Mouse (Mus musculus) intestine, embryonic 14.5 days (tissue): ENCODE measurements around the gene B3galnt2. TPM values are rescaled to one million over a fixed set of nuclear protein-coding genes. Genes with fewer than 3 reads are reported as not detected.

Experiments
- ATAC-seq: fragments of 200-750 bp; cut with Nextera tagmentation; replicated peaks from 2 replicates; pipeline ENCODE4 v1.8.0; 2017; ENCODE audit warnings: low read depth, moderate number of reproducible peaks, moderate TSS enrichment, moderate library complexity; ENCODE audit not compliant: low FRiP score, low TSS enrichment
- DNase-seq: peaks from one replicate; pipeline ENCODE4 v3.0.0-alpha.2; 2018; ENCODE audit warnings: low spot score
- H3K27ac ChIP-seq: fragments of 300-500 bp; sonication (generic); 2 replicates; pipeline ENCODE4 v1.5.1; 2014; ENCODE audit warnings: low read depth, mild to moderate bottlenecking, control low read depth
- H3K27me3 ChIP-seq: fragments of 300-500 bp; sonication (generic); replicated peaks from 2 replicates; pipeline ENCODE4 v1.6.1; 2014; ENCODE audit warnings: low read length, control low read depth; ENCODE audit not compliant: control insufficient read depth, insufficient read depth
- H3K36me3 ChIP-seq: fragments of 300-500 bp; sonication (generic); 2 replicates; pipeline ENCODE4 v1.6.1; 2014; ENCODE audit warnings: low read length, control low read depth; ENCODE audit not compliant: control insufficient read depth, insufficient read depth
- H3K4me1 ChIP-seq: fragments of 300-500 bp; sonication (generic); replicated peaks from 2 replicates; pipeline ENCODE4 v1.6.1; 2014; ENCODE audit warnings: low read length, control low read depth, mixed read lengths; ENCODE audit not compliant: control insufficient read depth, insufficient read depth
- H3K4me2 ChIP-seq: fragments of 300-500 bp; sonication (generic); 2 replicates; pipeline ENCODE4 v1.6.1; 2014; ENCODE audit warnings: low read length
- H3K4me3 ChIP-seq: fragments of 300-500 bp; sonication (generic); 2 replicates; pipeline ENCODE4 v1.5.1; 2014; ENCODE audit warnings: low read depth, low read length, control low read depth, mixed read lengths
- H3K9ac ChIP-seq: fragments of 300-500 bp; sonication (generic); 2 replicates; pipeline ENCODE4 v1.6.1; 2014; ENCODE audit warnings: mild to moderate bottlenecking, low read length
- H3K9me3 ChIP-seq: fragments of 300-500 bp; sonication (generic); 2 replicates; pipeline ENCODE4 v1.6.1; 2016; ENCODE audit warnings: low read length, control low read depth; ENCODE audit not compliant: control insufficient read depth
- WGBS: fragments of 180-500 bp; shearing (Covaris S2); extraction: QIAGEN DNeasy Blood & Tissue Kit; methylation state at CpG from one replicate; pipeline ENCODE4 v1.1.7; 2014; 5-methylcytosine and 5-hydroxymethylcytosine counted together
- polyA plus RNA-seq: library from polyadenylated mRNA; unstranded; fragments of >200 nt; fragmentation: Nextera tagmentation; extraction: Ambion mirVana; gene quantifications from 2 replicates; pipeline ENCODE4 v1.2.1, GENCODE M21; 2014

B3galnt2 gene
- polyA plus RNA-seq, 1 experiment from 2014 or later, result 38.0 TPM

GRCm38 (mm10) chr13:13993041-13993440 lies 38.8 kb downstream of the B3galnt2 start:
- Histone ChIP-seq H3K4me2 (no peak overlapping the region), H3K27me3 (no peaks in the 10 kb centered on the region), H3K27ac (no peak overlapping the region), H3K4me3 (no peak overlapping the region), H3K9ac (no peak overlapping the region), H3K9me3 (no peaks in the 10 kb centered on the region), H3K36me3 (peaks cover 89% of the 10 kb centered on the region), H3K4me1 (no peaks in the 10 kb centered on the region)
- ATAC-seq (no peak), DNase-seq (no peak)
- 80% methylated on average over 3 of the region's 3 CpGs for WGBS

- H3K4me1 ChIP-seq, result no peaks in the 10 kb centered on the region
- 85% methylated on average over 5 of the region's 5 CpGs for WGBS
- ATAC-seq, result no peak
- DNase-seq, result no peak
- no peak overlapping the region for H3K9ac ChIP-seq
- peaks cover 95% of the 10 kb centered on the region for H3K36me3 ChIP-seq
- H3K27ac ChIP-seq, result no peak overlapping the region
- no peaks in the 10 kb centered on the region for H3K9me3 ChIP-seq
- H3K27me3 ChIP-seq, result no peaks in the 10 kb centered on the region
- H3K4me2 ChIP-seq, result no peak overlapping the region
- no peak overlapping the region for H3K4me3 ChIP-seq
Observed at GRCm38 (mm10) chr13:13995046-13995445, 40.8 kb downstream of the B3galnt2 start.

GRCm38 (mm10) chr13:13997476-13997875 lies 43.2 kb downstream of the B3galnt2 start:
- ATAC-seq (no peak), DNase-seq (no peak)
- no peak overlapping the region for H3K4me3 ChIP-seq
- no peak overlapping the region for H3K9ac ChIP-seq
- no peaks in the 10 kb centered on the region for H3K9me3 ChIP-seq
- WGBS, result 60% methylated on average over 5 of the region's 5 CpGs
- peaks cover 95% of the 10 kb centered on the region for H3K36me3 ChIP-seq
- no peaks in the 10 kb centered on the region for H3K27me3 ChIP-seq
- no peak overlapping the region for H3K27ac ChIP-seq
- H3K4me2 ChIP-seq, result no peak overlapping the region
- no peaks in the 10 kb centered on the region for H3K4me1 ChIP-seq

GRCm38 (mm10) chr13:14002706-14003105 lies 48.4 kb downstream of the B3galnt2 start:
- Histone ChIP-seq H3K27ac (no peak overlapping the region), H3K27me3 (no peaks in the 10 kb centered on the region), H3K4me1 (no peaks in the 10 kb centered on the region), H3K4me3 (no peak overlapping the region), H3K9ac (no peak overlapping the region), H3K36me3 (peaks cover 88% of the 10 kb centered on the region), H3K4me2 (no peak overlapping the region), H3K9me3 (no peaks in the 10 kb centered on the region)
- ATAC-seq (no peak), DNase-seq (no peak)
- 67% methylated on average over 2 of the region's 2 CpGs for WGBS

- ATAC-seq, result no peak
- H3K27me3 ChIP-seq, result no peaks in the 10 kb centered on the region
- H3K36me3 ChIP-seq, result peaks cover 85% of the 10 kb centered on the region
- no peak for DNase-seq
- WGBS, result 81% methylated on average over 4 of the region's 4 CpGs
- H3K4me3 ChIP-seq, result no peak overlapping the region
- no peaks in the 10 kb centered on the region for H3K9me3 ChIP-seq
- H3K4me1 ChIP-seq, result no peaks in the 10 kb centered on the region
- no peak overlapping the region for H3K27ac ChIP-seq
- no peak overlapping the region for H3K4me2 ChIP-seq
- H3K9ac ChIP-seq, result no peak overlapping the region
Observed at GRCm38 (mm10) chr13:14004086-14004485, 49.8 kb downstream of the B3galnt2 start.

- H3K4me3 ChIP-seq, result no peak overlapping the region
- 88% methylated on average over 5 of the region's 5 CpGs for WGBS
- H3K9ac ChIP-seq, result no peak overlapping the region
- DNase-seq, result no peak
- H3K4me1 ChIP-seq, result no peaks in the 10 kb centered on the region
- H3K36me3 ChIP-seq, result peaks cover 84% of the 10 kb centered on the region
- no peak for ATAC-seq
- H3K4me2 ChIP-seq, result no peak overlapping the region
- H3K27me3 ChIP-seq, result no peaks in the 10 kb centered on the region
- H3K9me3 ChIP-seq, result no peaks in the 10 kb centered on the region
- no peak overlapping the region for H3K27ac ChIP-seq
Observed at GRCm38 (mm10) chr13:14004999-14005398, 50.7 kb downstream of the B3galnt2 start.

GRCm38 (mm10) chr13:14006056-14006455 lies 51.8 kb downstream of the B3galnt2 start:
- Histone ChIP-seq H3K36me3 (peaks cover 77% of the 10 kb centered on the region), H3K4me3 (no peak overlapping the region), H3K4me1 (no peaks in the 10 kb centered on the region), H3K27me3 (no peaks in the 10 kb centered on the region), H3K27ac (no peak overlapping the region), H3K9ac (no peak overlapping the region), H3K4me2 (no peak overlapping the region), H3K9me3 (no peaks in the 10 kb centered on the region)
- WGBS, result 74% methylated on average over 2 of the region's 2 CpGs
- no peak for ATAC-seq
- no peak for DNase-seq

GRCm38 (mm10) chr13:14011454-14011995 lies 57.3 kb downstream of the B3galnt2 start:
- Histone ChIP-seq H3K9ac (no peak overlapping the region), H3K4me1 (no peaks in the 10 kb centered on the region), H3K4me2 (no peak overlapping the region), H3K9me3 (no peaks in the 10 kb centered on the region), H3K27ac (no peak overlapping the region), H3K4me3 (no peak overlapping the region), H3K36me3 (peaks cover 65% of the 10 kb centered on the region), H3K27me3 (no peaks in the 10 kb centered on the region)
- ATAC-seq, result no peak
- no peak for DNase-seq
- 88% methylated on average over 4 of the region's 4 CpGs for WGBS

GRCm38 (mm10) chr13:14014001-14014400 lies 59.7 kb downstream of the B3galnt2 start:
- Histone ChIP-seq H3K9me3 (no peaks in the 10 kb centered on the region), H3K27ac (no peak overlapping the region), H3K4me1 (no peaks in the 10 kb centered on the region), H3K9ac (no peak overlapping the region), H3K36me3 (peaks cover 61% of the 10 kb centered on the region), H3K4me3 (no peak overlapping the region), H3K27me3 (no peaks in the 10 kb centered on the region), H3K4me2 (no peak overlapping the region)
- WGBS, result 100% methylated on average over 2 of the region's 2 CpGs
- no peak for ATAC-seq
- no peak for DNase-seq
